Mouse (Mus musculus): ENCODE data around the gene Zswim8.

Zswim8 gene

DNA sequence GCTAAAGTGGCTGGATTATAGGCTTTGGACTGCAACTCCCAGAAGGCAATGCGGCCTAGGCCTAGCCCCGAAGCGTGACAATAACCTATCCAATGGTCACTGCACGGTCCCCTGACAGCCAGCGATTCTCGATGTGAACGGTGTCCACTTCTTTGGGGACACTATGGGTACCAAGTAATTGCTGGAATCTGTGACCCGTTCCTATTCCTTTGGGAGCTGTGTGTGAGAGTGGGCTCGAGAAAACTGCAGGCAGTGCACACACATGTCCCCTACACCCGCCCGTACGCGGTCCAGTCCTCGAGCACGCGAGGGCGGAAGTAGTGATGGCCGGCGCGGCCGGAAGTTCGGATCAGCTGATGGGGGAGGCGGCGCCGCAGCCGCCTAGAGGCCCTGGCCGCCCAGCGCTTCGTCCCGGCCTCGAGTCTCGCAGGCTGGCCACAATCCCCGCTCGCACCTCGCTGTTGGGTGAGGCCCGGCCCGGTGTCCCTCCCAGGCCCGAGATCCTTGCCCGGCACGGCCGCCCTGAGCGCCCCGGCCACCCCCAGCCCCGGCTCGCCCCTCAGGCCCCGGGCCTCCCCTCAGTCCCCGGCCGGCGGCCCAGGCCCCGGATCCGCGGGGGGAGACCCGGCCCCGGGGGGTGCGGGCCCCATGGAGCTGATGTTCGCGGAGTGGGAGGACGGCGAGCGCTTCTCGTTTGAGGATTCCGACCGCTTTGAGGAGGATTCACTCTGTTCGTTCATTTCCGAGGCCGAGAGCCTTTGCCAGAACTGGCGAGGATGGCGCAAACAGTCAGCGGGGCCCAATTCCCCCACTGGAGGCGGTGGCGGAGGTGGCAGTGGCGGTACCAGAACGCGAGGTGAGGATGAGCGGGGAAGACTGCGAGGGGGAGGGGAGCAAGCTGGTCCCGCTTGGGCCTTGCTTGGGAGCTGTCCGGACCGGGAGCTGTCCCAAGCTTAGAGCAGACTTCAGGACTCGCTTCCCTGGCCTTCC, at the start of gene Zswim8:
TSS of gene Zswim8 (plus strand) at position 352 of the 990 bp plus-strand sequence.
- DNase-seq (ENCODE audit: low read depth, low spot score), result peak; percentile 83

DNA sequence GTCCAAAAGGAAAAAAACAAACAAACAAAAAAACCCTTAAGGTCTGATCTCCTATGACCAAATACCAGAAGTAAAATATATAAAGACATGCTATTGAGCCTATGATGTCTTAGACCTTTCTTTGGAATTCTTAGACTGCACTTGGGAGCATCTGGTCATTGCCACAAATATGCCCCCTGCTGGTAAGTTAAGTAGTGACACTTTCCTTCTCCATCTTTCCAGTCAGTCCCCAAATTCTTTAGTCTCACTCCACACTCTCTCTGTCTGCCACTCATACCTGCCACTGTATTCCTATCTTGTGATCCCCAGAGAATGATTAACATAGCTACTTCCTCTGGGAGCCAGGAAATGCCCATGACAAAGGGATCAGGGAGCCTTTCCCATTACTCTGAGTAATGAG, 49.0 kb upstream of the Zswim8 start:
- DNase-seq (ENCODE audit: low read depth, low spot score), result peak; percentile 52

DNA sequence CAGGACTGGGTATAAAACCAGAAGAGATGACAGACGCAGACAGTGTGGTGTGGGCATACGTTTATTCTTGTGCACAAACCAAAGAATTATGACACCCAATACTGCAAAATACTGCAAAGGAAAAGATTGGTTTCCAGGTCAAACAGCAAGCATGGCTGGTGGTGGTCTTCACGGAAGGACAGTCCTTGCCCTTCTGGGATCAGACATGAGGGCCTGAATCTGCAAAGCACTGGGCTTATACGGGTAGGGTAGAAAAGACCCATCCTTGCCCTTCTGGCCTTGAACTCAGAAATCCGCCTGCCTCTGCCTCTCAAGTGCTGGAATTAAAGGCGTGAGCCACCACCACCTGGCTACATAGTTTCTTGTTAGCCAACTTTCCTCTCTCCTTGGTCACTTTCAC, 48.5 kb upstream of the Zswim8 start:
- DNase-seq (ENCODE audit: low read depth, low spot score), result no peak

DNA sequence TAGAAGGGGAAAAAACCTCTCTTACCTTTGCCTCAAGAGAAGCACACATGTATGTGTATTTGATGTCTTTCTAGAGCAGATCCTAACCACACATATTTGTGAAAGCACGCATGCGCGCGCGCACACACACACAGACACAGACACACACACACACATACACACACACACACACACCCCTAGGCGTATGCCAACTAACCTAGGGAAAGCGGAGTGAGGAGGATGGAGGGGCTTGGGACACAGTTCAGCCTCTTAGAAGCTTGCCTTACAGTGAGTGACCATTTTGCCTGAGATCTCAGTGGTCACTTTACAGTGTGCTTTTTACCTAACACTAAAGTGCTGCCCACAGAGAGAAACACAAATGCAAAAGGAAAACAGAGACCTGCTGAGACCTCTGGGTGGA, 47.7 kb upstream of the Zswim8 start:
- no peak for DNase-seq (ENCODE audit: low read depth, low spot score)

DNA sequence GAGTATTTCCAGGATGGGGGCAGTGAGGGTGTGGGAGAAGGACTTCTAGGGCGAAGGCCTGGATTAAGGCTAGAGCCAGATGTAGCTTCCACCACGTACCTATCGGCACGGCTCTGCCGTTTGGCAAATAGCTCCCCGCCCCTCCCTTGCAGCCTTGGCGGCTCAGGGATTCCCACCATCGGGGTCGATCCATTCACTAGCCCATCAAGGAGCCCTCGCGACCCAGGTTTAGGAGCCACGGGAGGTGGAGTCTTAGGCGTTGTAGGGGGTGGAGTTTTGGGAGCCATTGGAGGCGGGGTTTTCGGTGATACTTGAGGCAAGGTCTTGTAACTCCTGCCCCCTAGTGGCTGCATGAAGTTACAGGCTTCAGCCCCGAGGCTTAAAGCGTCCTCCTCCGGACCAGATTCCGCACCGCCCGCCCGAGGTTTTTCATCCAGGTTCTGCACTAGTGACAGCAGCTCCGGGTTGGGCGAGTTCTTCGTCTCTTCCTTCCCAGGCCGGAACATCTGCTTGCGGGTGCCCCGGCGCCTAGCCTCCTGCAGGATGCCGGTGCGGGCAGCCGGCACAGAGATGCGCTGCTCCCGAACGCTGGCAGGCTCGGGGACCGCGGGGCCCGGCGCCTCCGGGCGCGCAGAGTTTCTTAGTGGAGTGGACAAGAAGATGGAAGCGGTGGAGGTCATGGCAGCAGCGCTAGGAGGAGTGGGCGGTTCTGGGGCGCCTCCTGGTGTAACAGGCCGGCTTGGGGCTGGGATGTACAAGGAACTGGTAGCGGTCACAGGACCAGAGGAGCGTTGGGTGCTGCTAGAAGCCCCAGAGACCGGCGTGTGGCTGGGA, 46.3 kb upstream of the Zswim8 start:
- peak; percentile 94 for DNase-seq (ENCODE audit: low read depth, low spot score)

DNA sequence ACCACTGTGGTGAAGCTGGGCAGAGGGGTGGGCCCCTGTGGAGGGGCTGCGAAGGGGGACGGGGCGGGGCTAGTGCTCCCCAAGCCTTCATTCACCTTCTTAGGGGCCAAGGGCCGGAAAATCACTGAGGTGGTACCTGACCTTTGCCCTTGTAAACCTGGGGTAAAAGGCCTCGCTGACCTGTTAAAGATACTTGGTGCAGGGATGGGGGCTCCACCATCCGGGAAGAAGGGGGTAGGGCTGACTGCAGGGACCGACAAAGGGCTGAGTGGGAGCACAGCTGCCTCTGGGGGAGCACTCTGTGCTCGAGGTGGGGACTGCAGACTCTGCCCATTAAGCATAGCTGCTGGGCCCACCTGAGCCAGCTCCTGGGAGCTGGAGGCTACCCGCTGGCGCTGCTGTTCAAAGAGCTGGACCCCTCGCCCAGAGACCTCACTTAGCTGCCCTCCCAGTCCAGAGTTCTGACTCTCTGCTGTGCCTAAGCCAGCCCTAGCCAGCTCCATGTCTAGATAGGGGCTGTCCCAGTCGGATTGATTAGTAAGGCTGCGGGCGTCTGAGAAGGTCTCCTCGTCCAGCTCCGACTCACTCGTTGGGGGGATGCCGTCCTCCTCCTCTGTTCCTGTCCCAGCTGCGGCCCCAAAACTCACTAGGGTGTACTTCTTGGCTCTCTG, 45.6 kb upstream of the Zswim8 start:
- no peak for DNase-seq (ENCODE audit: low read depth, low spot score)

DNA sequence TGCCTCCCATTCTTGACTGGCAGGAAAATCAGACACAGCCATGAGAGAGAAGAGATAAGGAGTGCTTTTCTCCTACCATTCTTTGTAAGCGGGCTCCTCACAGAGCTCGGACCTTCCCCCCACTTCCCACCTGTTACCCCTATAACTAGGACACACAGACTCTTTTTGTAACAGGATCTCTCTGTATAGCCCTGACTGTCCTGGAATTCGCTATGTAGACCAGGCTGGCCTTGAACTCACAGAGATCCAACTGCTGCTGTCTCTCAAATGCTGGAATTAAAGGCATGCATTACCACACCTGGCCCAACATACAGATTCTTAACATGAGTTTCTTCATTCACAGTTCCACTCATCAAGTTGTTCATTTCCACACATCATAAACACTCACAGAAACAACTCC, 44.6 kb upstream of the Zswim8 start:
- no peak for DNase-seq (ENCODE audit: low read depth, low spot score)

DNA sequence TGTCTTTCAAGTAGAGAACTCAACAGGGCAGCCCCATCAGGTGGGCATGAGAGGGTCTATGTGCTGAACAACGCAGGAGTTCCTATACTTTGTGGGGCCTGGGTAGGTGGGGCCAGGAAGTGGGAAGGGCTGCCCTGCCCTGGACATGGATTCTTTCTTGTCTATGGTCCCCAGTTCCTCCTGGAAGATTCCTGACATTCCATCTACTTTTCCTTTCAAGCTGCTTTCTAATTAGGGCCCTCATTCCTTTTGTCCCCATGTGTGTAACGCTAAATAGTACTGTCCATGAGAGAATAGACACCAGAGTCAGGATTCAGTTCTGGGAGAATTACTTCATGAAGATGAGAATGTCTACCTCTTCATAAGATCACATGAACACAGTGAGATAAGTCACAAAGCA, 43.8 kb upstream of the Zswim8 start:
- DNase-seq (ENCODE audit: low read depth, low spot score), result no peak

DNA sequence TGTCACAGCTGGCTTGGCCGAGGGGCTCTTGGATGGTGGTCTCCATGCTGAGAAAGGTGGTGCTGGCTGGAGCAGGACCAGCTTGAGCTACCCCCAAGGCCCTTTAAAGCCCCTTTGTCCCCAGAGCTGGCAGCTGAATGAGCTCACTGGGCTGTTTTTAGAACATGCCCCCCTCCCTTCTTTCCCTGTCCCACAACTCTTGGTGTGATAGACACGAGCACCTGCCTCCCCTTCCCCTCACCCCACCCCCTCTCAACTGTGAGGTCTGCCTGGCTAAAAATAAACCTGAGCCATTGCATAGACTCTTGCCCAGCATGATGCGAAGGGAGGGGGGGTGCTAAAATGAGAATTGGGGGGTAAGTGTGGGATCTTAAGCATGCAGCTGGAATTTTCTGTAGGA, 42.9 kb upstream of the Zswim8 start:
- DNase-seq (ENCODE audit: low read depth, low spot score), result no peak

DNA sequence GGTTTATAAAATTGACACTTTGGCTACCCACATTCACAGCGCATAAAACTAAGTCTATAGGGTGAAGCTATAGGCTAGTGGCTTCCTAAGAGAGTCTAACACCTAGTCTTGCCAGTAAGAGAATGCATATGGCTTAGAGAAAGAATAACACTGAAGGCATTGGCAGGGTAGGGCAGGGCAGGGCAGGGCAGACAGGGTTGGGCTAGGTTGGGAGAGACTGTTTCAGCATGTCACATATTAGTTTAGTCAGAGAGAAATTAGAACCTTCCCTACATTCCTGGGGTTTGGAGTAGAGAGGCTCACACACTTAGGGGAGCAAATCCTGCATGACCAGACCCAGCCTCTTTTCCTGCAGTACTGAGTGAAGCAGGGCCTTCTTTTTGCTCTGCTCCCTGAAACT, 39.9 kb upstream of the Zswim8 start:
- DNase-seq (ENCODE audit: low read depth, low spot score), result no peak

DNA sequence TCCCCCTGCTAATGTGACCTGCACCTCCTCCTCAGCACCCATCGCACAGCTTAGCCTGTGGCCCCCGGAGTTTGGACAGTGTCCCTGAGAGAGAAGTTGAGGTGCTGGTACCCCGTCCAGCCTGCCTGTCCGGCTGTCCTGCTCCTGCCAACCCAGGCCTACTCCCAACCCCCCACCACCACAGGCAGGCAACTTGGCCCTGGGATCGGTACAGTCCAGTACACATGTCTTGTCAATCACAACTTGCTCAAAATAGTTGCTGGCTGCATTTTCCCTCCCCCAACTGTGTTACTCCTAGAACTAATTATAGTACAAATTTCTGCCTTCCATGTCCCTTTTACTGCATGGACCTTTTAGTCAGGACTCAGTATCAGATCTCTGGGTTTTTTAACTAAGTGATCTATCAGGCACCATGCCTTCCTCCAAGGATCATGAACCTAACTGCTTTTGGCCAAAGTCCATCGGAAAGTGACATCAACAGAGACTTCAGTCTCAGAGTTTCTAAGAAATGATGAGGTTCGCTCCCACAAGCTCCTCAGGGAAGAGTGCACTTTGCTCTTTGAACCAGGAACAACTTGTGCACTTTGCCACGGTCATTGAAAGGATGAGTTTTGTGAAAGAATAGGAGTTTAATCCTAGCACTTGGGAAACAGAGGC, 39.1 kb upstream of the Zswim8 start, which contains the start of gene Synpo2l:
TSS of gene Synpo2l (minus strand) at position 201 of the 657 bp plus-strand sequence.
- no peak for DNase-seq (ENCODE audit: low read depth, low spot score)

DNA sequence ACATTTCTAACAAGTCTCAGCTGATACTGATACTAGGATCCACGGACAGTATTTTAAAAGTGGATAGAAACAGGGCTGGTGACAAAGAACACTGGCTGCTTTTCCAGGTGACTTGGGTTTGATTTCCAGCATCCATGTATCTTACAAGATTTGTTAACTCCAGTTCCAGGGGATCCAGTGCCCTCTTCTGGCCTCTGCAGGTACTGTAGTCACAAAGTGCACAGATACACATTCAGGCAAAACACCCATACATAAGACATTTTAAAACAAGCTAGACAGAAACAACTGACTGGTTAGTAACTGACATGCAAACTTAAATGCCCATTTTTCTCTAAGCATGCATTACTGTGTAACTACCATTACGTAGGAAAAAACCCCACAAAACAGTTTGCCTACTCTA, 34.4 kb upstream of the Zswim8 start:
- peak; percentile 68 for DNase-seq (ENCODE audit: low read depth, low spot score)

DNA sequence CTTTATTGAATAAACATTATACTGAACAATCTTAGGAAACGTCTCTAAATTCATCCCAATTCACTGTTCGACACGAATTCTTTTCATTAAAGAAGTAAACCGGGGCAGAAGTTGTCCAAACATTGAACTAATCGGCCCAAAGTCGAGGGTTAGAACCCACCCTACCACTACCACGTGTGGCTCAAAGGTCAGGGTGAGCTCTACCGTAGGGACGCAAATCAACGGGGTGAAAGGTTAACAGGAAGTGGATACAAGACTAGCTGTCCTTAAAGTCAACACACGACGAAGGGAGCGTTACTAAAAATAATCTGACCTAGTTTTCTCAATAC, 33.7 kb upstream of the Zswim8 start:
- no peak for DNase-seq (ENCODE audit: low read depth, low spot score)

DNA sequence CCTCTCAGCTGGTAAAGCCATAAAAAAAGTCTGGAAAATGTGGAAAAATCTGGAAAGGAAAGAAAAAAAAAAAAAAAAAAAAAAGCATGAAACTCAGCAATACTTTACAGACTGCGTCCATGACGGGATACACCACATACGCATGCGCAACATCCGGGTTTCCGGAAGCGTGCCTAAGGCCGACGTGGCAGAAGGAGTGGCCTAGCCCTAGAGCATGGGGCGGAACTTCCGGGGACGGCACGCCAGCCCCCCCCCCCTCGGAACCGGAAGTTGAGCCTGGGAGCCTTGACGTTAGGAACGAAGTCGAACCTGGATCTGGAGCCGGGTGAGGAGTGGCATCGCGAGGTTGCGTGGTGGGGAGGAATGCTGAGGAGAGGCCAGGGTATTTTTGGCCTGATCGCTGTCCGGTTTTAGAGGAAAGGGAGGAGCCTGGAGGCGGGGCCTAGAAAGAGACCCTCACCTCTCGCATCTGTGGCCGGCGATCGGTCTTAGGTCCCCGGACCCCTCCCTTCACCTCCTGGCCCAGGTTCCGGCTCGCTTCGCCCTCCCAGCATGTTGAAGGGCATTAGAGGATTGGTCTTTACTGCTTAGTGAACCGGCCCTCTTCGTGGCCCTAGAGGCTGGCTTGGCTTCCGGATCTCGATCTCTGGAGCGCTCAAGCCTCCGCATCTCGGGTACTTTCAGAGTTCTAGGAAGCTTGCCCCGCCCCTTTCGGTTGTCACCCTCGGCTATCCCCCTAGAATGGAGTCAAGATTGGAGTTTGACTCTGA, 33.1 kb upstream of the Zswim8 start, which contains the start of gene Sec24c:
TSS of gene Sec24c (plus strand) at position 245 of the 770 bp plus-strand sequence.
- DNase-seq (ENCODE audit: low read depth, low spot score), result peak; percentile 97

DNA sequence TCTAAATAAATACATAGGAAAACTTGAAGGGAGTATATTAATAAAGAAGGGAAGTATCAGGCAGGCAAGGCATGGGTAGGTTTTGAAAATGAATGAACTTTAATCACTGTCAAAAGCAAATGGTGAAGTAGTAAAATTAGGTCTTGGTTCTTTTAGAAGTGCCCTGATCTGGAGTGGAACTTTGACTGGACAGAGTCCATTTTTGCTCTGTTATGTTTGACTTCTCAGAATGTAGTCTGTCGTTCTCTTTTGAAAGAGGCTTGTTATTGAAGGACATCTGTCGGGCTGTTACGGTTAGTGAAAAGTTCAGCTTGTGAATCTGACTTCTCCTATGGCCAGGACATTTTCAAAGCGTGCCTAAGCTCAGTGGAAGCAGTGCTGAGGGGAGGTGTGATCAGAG, 29.4 kb upstream of the Zswim8 start:
- DNase-seq (ENCODE audit: low read depth, low spot score), result no peak

DNA sequence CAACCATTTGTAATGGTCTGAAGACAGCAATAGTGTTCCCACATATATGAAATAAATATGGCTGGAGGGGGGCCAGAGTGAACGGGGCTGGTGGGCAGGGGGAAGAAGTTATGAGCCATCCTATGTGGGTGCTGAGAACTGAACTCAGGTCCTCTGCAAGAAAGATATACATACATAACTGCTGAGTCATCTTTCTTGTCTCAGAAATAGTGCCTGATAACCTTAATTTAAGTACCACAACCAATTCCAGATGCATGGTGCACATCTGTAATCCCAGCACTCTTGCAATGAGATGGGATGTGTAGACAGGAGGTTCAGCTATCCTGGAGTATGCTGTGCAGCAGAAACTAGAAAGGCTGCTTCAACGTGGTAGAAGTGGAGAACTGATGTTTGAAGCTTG, 25.6 kb upstream of the Zswim8 start:
- DNase-seq (ENCODE audit: low read depth, low spot score), result no peak

DNA sequence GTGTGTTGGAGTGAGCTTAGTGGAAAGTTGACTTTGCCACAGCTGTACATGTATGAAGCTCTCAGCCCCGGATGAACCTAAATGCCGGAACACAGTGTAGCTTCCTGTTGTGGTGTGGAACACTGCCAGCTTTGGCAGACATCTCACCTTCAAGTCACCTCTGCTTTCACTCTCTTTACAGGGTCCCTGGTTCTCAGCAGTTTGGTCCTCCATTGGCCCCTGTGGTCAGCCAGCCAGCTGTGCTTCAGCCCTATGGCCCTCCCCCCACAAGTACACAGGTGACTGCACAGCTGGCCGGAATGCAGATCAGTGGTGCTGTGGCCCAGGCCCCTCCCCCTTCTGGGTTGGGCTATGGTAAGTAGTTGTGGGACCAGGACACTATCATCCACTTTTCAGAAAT, 24.9 kb upstream of the Zswim8 start:
- peak; percentile 90 for DNase-seq (ENCODE audit: low read depth, low spot score)

DNA sequence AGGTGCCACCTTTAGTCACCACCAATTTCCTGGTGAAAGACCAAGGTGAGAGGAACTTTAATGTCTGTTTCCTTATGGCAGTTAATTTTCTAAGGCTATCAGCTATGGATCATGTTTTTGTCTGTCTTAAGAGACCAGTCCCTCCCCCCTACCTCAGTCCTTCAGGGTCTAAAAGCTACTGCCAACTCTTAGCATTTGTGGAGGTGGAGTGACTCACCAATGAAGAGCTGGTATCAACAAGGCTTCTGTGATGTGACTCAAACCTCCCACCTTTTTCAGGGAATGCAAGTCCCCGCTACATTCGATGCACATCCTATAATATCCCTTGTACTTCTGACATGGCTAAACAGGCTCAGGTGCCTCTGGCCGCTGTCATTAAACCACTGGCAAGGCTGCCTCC, 20.8 kb upstream of the Zswim8 start:
- no peak for DNase-seq (ENCODE audit: low read depth, low spot score)

DNA sequence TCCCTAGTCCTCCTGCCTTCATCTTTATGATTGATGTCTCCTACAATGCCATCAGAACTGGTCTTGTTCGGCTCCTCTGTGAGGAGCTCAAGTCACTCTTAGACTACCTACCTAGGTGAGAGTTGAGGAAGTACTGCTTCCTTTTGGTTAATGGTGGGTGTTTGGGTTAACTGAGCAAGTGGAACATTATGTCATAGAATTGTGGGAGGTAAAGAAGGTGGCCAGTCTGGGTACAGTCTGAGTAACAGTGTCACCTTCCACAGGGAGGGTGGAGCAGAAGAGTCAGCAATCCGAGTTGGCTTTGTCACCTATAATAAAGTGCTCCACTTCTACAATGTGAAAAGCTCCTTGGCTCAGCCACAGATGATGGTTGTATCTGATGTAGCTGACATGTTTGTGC, 18.3 kb upstream of the Zswim8 start:
- DNase-seq (ENCODE audit: low read depth, low spot score), result peak; percentile 19

DNA sequence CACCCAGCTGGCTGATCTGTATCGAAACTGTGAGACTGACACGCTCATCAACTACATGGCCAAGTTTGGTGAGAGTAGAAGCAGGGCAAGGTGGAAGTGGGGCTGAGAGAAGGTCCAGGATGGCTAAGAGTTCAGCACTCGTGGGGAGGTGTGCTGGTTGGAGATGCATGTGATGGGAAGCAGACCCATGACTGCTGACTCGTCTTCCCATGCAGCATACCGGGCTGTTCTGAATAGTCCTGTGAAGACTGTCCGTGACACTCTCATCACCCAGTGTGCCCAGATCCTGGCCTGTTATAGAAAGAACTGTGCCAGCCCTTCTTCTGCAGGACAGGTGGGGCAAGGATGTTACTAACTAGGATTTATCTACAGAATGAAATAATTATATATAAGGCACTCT, 15.6 kb upstream of the Zswim8 start:
- DNase-seq (ENCODE audit: low read depth, low spot score), result no peak

Data from CD4-positive helper T cell, adult 2 months (primary cell).